Comparison of ENCODE assay signal across 40 mouse cellular contexts in the genomic region with DNA sequence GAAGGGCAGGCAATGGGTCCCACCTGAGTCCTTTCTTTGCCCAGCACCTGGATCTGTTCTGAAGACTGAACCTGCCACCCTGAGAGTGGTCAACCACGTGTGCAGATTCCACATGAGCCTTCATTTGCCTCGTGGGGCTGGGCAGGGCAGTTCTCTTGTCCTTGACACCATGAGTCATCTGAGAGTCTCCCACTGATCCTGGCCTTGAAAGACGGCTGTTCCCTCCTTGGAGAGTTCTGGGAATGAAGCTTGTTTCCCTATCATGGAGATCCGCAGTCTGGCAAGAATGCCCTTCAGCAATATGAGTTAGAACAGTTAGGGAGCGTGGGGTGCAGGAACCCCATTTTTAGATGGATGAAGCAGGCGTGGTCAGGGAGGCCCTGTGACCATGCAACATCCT. TPM values are rescaled to one million over a fixed set of nuclear protein-coding genes. Genes with fewer than 3 reads are reported as not detected.
"Had no signal": no experiment of that assay in that cellular context is flagged by ENCODE, and none has a peak within 500 bp of the region (broad histone marks: within the 10 kb centered on the region; RNA-seq: fewer than 3 reads in every experiment).

No protein-coding gene starts in this region.

- ATAC-seq: hindbrain, embryonic 16.5 days; inflammation-experienced regulatory T-cells, adult 6 months; intestine, embryonic 15.5 days; intestine, postnatal 0 days had no signal

- H3K4me1 ChIP-seq: hindbrain, embryonic 12.5 days; intestine, embryonic 15.5 days; limb, embryonic 10.5 days; limb, embryonic 12.5 days; liver, embryonic 13.5 days; liver, embryonic 15.5 days had no signal

- H3K4me3 ChIP-seq: heart, adult 2 months; hindbrain, embryonic 10.5 days; hindbrain, embryonic 12.5 days; intestine, embryonic 15.5 days; layer of hippocampus, adult 2 months; left cerebral cortex, adult 2 months; limb, embryonic 10.5 days; limb, embryonic 12.5 days; liver, embryonic 13.5 days; liver, embryonic 15.5 days had no signal

- H3K9me3 ChIP-seq: intestine, embryonic 15.5 days; limb, embryonic 10.5 days; liver, embryonic 13.5 days; liver, embryonic 15.5 days had no signal

- H3K27ac ChIP-seq: heart, adult 2 months; hindbrain, embryonic 10.5 days; hindbrain, embryonic 12.5 days; hindbrain, embryonic 14.5 days; intestine, embryonic 15.5 days; layer of hippocampus, adult 2 months; left cerebral cortex, adult 2 months; limb, embryonic 10.5 days; limb, embryonic 12.5 days; liver, embryonic 13.5 days; liver, embryonic 15.5 days had no signal

- H3K27me3 ChIP-seq: hindbrain, embryonic 12.5 days; intestine, embryonic 15.5 days; limb, embryonic 12.5 days; liver, embryonic 13.5 days; liver, embryonic 15.5 days had no signal

- DNase-seq: gastrocnemius, postnatal 14 days; gastrocnemius, postnatal 36 days; heart, adult 11 months; heart, adult 2 months; heart, postnatal 10 days; heart, postnatal 4 days; kidney, adult 18-20 months; kidney, adult 8-10 months; kidney, postnatal 10 days; kidney, postnatal 25 days; kidney, postnatal 4 days; liver; liver, embryonic 13.5 days had no signal

- H3K9ac ChIP-seq: hindbrain, embryonic 12.5 days; hindbrain, embryonic 14.5 days; intestine, embryonic 15.5 days; limb, embryonic 12.5 days; liver, embryonic 13.5 days; liver, embryonic 15.5 days had no signal

- H3K4me2 ChIP-seq: heart, embryonic 11.5 days; hindbrain, embryonic 12.5 days; hindbrain, embryonic 14.5 days; intestine, embryonic 15.5 days; limb, embryonic 12.5 days; liver, embryonic 11.5 days; liver, embryonic 13.5 days; liver, embryonic 15.5 days had no signal

- H3K36me3 ChIP-seq: hindbrain, embryonic 10.5 days; hindbrain, embryonic 12.5 days; intestine, embryonic 15.5 days; limb, embryonic 10.5 days; limb, embryonic 12.5 days; liver, embryonic 13.5 days; liver, embryonic 15.5 days had no signal

RNA-seq across cellular contexts. Expression of a gene that starts 3.3 kb away (rescaled TPM):
- total RNA-seq: gastrocnemius, adult 18-20 months; gastrocnemius, adult 8-10 months; gastrocnemius, postnatal 14 days; gastrocnemius, postnatal 36 days; heart, adult 2 months; heart, postnatal 10 days; heart, postnatal 25 days; heart, postnatal 4 days; layer of hippocampus, adult 2 months; layer of hippocampus, postnatal 10 days; layer of hippocampus, postnatal 25 days; left cerebral cortex, adult 2 months; left cerebral cortex, postnatal 14 days; left cerebral cortex, postnatal 36 days had no signal
- polyA plus RNA-seq: heart, adult 2 months; heart, embryonic 11.5 days; heart, embryonic 14.5 days; heart, embryonic 16.5 days; hindbrain, embryonic 10.5 days; hindbrain, embryonic 12.5 days; hindbrain, embryonic 14.5 days; hindbrain, embryonic 16.5 days; inflammation-experienced regulatory T-cells, adult 6 months; intestine, embryonic 15.5 days; intestine, postnatal 0 days; kidney, embryonic 14.5 days; kidney, embryonic 16.5 days; limb, embryonic 10.5 days; limb, embryonic 12.5 days; liver, embryonic 11.5 days; liver, embryonic 13.5 days; liver, embryonic 15.5 days had no signal

RNA-seq across cellular contexts. Expression of a gene that starts 7.6 kb away (rescaled TPM):
- total RNA-seq: gastrocnemius, adult 18-20 months; gastrocnemius, adult 8-10 months; gastrocnemius, postnatal 14 days; gastrocnemius, postnatal 36 days; heart, adult 2 months; heart, postnatal 10 days; heart, postnatal 25 days; heart, postnatal 4 days; layer of hippocampus, adult 2 months; layer of hippocampus, postnatal 10 days; layer of hippocampus, postnatal 25 days; left cerebral cortex, adult 2 months; left cerebral cortex, postnatal 14 days; left cerebral cortex, postnatal 36 days had no signal
- polyA plus RNA-seq: gonadal fat pad, adult 2 months; heart, adult 2 months; heart, embryonic 11.5 days; heart, embryonic 14.5 days; heart, embryonic 16.5 days; hindbrain, embryonic 10.5 days; hindbrain, embryonic 12.5 days; hindbrain, embryonic 14.5 days; hindbrain, embryonic 16.5 days; inflammation-experienced regulatory T-cells, adult 6 months; intestine, embryonic 15.5 days; intestine, postnatal 0 days; kidney, embryonic 14.5 days; kidney, embryonic 16.5 days; limb, embryonic 10.5 days; limb, embryonic 12.5 days; limb, embryonic 14.5 days; liver, embryonic 11.5 days; liver, embryonic 13.5 days; liver, embryonic 15.5 days had no signal

RNA-seq across cellular contexts. Expression of a gene that starts 12.1 kb away (rescaled TPM):
- total RNA-seq: gastrocnemius, adult 18-20 months; gastrocnemius, adult 8-10 months; gastrocnemius, postnatal 14 days; gastrocnemius, postnatal 36 days; heart, adult 2 months; heart, postnatal 10 days; heart, postnatal 25 days; heart, postnatal 4 days; layer of hippocampus, adult 2 months; layer of hippocampus, postnatal 10 days; layer of hippocampus, postnatal 25 days; left cerebral cortex, adult 2 months; left cerebral cortex, postnatal 14 days; left cerebral cortex, postnatal 36 days had no signal
- polyA plus RNA-seq: gonadal fat pad, adult 2 months; heart, adult 2 months; heart, embryonic 11.5 days; heart, embryonic 14.5 days; heart, embryonic 16.5 days; hindbrain, embryonic 10.5 days; hindbrain, embryonic 12.5 days; hindbrain, embryonic 14.5 days; hindbrain, embryonic 16.5 days; inflammation-experienced regulatory T-cells, adult 6 months; intestine, embryonic 15.5 days; intestine, postnatal 0 days; kidney, embryonic 14.5 days; kidney, embryonic 16.5 days; limb, embryonic 10.5 days; limb, embryonic 12.5 days; limb, embryonic 14.5 days; liver, embryonic 11.5 days; liver, embryonic 13.5 days; liver, embryonic 15.5 days had no signal

RNA-seq across cellular contexts. Expression of a gene that starts 13.7 kb away (rescaled TPM):
- total RNA-seq: gastrocnemius, adult 18-20 months; gastrocnemius, adult 8-10 months; gastrocnemius, postnatal 14 days; gastrocnemius, postnatal 36 days; heart, adult 2 months; heart, postnatal 10 days; heart, postnatal 25 days; heart, postnatal 4 days; layer of hippocampus, adult 2 months; layer of hippocampus, postnatal 10 days; layer of hippocampus, postnatal 25 days; left cerebral cortex, adult 2 months; left cerebral cortex, postnatal 14 days; left cerebral cortex, postnatal 36 days had no signal
- polyA plus RNA-seq: gonadal fat pad, adult 2 months; heart, adult 2 months; heart, embryonic 11.5 days; heart, embryonic 14.5 days; heart, embryonic 16.5 days; hindbrain, embryonic 10.5 days; hindbrain, embryonic 12.5 days; hindbrain, embryonic 14.5 days; hindbrain, embryonic 16.5 days; inflammation-experienced regulatory T-cells, adult 6 months; intestine, embryonic 15.5 days; intestine, postnatal 0 days; kidney, embryonic 14.5 days; kidney, embryonic 16.5 days; limb, embryonic 10.5 days; limb, embryonic 12.5 days; limb, embryonic 14.5 days; liver, embryonic 11.5 days; liver, embryonic 13.5 days; liver, embryonic 15.5 days had no signal

RNA-seq across cellular contexts. Expression of a gene that starts 22.8 kb away (rescaled TPM):
- total RNA-seq: gastrocnemius, adult 18-20 months; gastrocnemius, adult 8-10 months; gastrocnemius, postnatal 14 days; gastrocnemius, postnatal 36 days; heart, adult 2 months; heart, postnatal 10 days; heart, postnatal 25 days; heart, postnatal 4 days; layer of hippocampus, adult 2 months; layer of hippocampus, postnatal 10 days; layer of hippocampus, postnatal 25 days; left cerebral cortex, adult 2 months; left cerebral cortex, postnatal 14 days; left cerebral cortex, postnatal 36 days had no signal
- polyA plus RNA-seq: gonadal fat pad, adult 2 months; heart, adult 2 months; heart, embryonic 11.5 days; heart, embryonic 14.5 days; heart, embryonic 16.5 days; hindbrain, embryonic 10.5 days; hindbrain, embryonic 12.5 days; hindbrain, embryonic 14.5 days; hindbrain, embryonic 16.5 days; inflammation-experienced regulatory T-cells, adult 6 months; intestine, embryonic 15.5 days; intestine, postnatal 0 days; kidney, embryonic 14.5 days; kidney, embryonic 16.5 days; limb, embryonic 10.5 days; limb, embryonic 12.5 days; liver, embryonic 11.5 days; liver, embryonic 13.5 days; liver, embryonic 15.5 days had no signal
